Mouse (Mus musculus) heart, embryonic 16.5 days (tissue): Measurements from ENCODE around the gene Memo1. TPM values are rescaled to one million over a fixed set of nuclear protein-coding genes. Genes with fewer than 3 reads are reported as not detected.
A peak's percentile ranks its signal among the peaks of the same experiment; 100 is the strongest.
"Not testable (repeated sequence)": the region's sequence is repeated elsewhere in the genome, so short reads cannot be mapped to it uniquely, and the experiment has no call there.

Experiments
- ATAC-seq: fragments of 200-750 bp; cut with Nextera tagmentation; replicated peaks from 2 replicates; pipeline ENCODE4 v1.8.0; 2017; ENCODE audit warnings: moderate number of reproducible peaks; ENCODE audit not compliant: insufficient read depth, low FRiP score; ENCODE audit errors: extremely low read depth
- H3K27ac ChIP-seq: fragments of 300-500 bp; sonication (generic); 2 replicates; pipeline ENCODE4 v1.5.1; 2014; ENCODE audit warnings: mild to moderate bottlenecking, low read length, control low read depth, moderate library complexity
- H3K27me3 ChIP-seq: fragments of 300-500 bp; sonication (generic); 2 replicates; pipeline ENCODE4 v1.6.1; 2014; ENCODE audit warnings: low read length, mixed read lengths; ENCODE audit not compliant: control insufficient read depth, insufficient read depth
- H3K36me3 ChIP-seq: fragments of 300-500 bp; sonication (generic); 2 replicates; pipeline ENCODE4 v1.6.1; 2014; ENCODE audit not compliant: control insufficient read depth, insufficient read depth
- H3K4me1 ChIP-seq: fragments of 300-500 bp; sonication (generic); 2 replicates; pipeline ENCODE4 v1.6.1; 2014; ENCODE audit warnings: low read length, mixed read lengths; ENCODE audit not compliant: control insufficient read depth, insufficient read depth
- H3K4me2 ChIP-seq: fragments of 300-500 bp; sonication (generic); 2 replicates; pipeline ENCODE4 v1.6.1; 2014; ENCODE audit warnings: low read depth, mild to moderate bottlenecking, control low read depth, low read length
- H3K4me3 ChIP-seq: fragments of 300-500 bp; sonication (generic); 2 replicates; pipeline ENCODE4 v1.5.1; 2014; ENCODE audit warnings: mild to moderate bottlenecking, control low read depth, low read length
- H3K9ac ChIP-seq: fragments of 300-500 bp; sonication (generic); 2 replicates; pipeline ENCODE4 v1.6.1; 2014; ENCODE audit warnings: low read length, control low read depth
- H3K9me3 ChIP-seq: fragments of 300-500 bp; sonication (generic); replicated peaks from 2 replicates; pipeline ENCODE4 v1.6.1; 2016; ENCODE audit warnings: low read length; ENCODE audit not compliant: control insufficient read depth
- WGBS: fragments of 180-500 bp; shearing (Covaris S2); extraction: QIAGEN DNeasy Blood & Tissue Kit; methylation state at CpG from one replicate; pipeline ENCODE4 v1.1.7; 2014; 5-methylcytosine and 5-hydroxymethylcytosine counted together
- polyA plus RNA-seq: library from polyadenylated mRNA; unstranded; fragments of >200 nt; fragmentation: Nextera tagmentation; extraction: Ambion mirVana; gene quantifications from 2 replicates; pipeline ENCODE4 v1.2.1, GENCODE M21; 2015

Gene Memo1
- polyA plus RNA-seq, 1 experiment from 2014 or later = 72.2 TPM

DNA sequence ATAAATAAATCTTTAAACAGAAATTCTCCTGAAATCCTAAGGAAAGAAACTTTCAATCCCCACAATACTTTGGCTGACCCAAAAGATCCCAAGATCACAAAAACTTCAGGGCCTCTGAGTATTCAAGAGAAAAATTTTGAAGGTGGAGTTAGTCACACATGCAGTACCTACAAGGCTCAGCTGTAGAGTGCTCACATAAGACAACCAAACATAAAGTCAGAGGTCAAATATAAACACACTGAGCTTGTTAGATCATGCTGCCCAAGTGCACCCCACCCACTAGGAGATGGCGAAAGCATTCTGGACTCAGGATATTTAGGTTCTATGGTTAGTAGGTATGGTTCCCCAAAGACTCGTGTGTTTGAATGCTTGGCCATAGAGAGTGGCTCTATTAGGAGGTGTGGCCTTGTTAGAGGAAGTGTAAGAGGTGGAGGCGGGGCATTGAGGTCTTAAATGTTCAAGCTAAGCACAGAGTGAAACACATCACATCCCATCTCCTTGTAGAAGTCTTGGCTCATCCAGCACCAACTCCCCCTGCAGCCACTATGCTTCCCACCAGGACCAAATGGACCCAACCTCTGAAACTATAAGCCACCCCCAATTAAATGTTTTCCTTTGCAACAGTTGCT, 67.1 kb downstream of the Memo1 start:
- Histone ChIP-seq H3K4me2 (no peak overlapping the region), H3K36me3 (no peaks in the 10 kb centered on the region), H3K4me1 (no peaks in the 10 kb centered on the region), H3K27ac (no peak overlapping the region), H3K4me3 (no peak overlapping the region), H3K9me3 (no peaks in the 10 kb centered on the region), H3K9ac (no peak overlapping the region), H3K27me3 (no peaks in the 10 kb centered on the region)
- ATAC-seq = no peak
- WGBS = 89% methylated on average over 3 of the region's 3 CpGs

DNA sequence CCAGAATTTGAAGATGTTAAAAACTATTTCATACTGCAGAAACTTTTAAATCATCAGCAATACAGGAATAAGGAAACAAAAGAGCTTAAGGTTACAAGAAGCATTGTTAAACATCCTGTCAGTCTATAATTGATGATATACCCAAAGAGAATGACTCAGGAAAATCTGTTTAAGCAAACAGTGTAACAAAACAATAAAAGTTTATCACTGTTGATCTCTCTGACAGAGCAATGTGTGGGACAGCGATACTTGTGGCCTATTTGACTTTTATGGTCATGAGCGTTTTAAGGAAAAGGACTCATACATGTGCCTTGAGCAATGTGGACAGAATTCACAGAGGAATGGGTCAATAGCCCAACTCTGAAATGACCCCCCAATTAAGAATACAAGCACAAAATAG, 78.0 kb downstream of the Memo1 start:
- ATAC-seq = no peak
- WGBS = 74% methylated on average over 2 of the region's 2 CpGs

GRCm38 (mm10) chr17:74212831-74213524, 82.3 kb downstream of the Memo1 start:
- H3K9me3 ChIP-seq, H3K27me3 ChIP-seq, H3K4me1 ChIP-seq, H3K4me2 ChIP-seq, H3K9ac ChIP-seq, H3K4me3 ChIP-seq, ATAC-seq, H3K36me3 ChIP-seq, H3K27ac ChIP-seq: not testable (repeated sequence)
- WGBS = 87% methylated on average over 16 of the region's 16 CpGs

More for the DNA sequence above, 78.0 kb downstream of the Memo1 start:
- Histone ChIP-seq H3K9me3 (no peaks in the 10 kb centered on the region), H3K27me3 (no peaks in the 10 kb centered on the region), H3K9ac (no peak overlapping the region), H3K36me3 (peaks cover 4% of the 10 kb centered on the region; the same call in 1 of the 2 replicates), H3K4me3 (no peak overlapping the region), H3K4me2 (no peak overlapping the region), H3K4me1 (peaks cover 3% of the 10 kb centered on the region; the same call in 1 of the 2 replicates), H3K27ac (no peak overlapping the region)

DNA sequence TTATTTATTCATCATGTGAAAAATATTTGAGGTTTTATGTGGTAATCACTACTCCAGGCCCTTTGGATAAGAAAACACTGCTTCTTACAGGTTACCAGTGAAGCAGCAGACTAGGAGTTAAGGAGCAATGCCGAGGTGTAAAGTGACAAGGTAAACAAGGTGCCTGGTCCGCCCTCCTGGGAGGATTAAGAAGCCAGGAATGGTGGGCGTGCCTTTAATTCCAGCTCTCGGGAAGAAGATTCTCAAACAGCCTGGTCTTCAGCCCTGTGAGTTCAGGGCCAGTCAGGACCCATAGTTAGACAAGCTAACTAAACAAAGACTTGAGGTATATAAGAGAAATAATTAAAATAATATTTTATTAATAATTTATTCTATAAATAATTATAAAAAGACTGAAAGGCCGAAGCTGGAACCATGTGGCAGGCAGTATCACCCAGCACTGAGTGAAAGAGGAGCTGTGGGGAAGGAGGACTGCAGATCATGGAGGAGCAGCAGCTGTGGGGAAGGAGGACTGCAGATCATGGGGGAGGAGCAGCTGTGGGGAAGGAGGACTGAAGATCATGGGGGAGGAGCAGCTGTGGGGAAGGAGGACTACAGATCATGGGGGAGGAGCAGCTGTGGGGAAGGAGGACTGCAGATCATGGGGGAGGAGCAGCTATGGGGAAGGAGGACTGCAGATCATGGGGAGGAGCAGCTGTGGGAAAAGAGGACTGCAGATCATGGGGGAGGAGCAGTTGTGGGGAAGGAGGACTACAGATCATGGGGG, 86.0 kb downstream of the Memo1 start:
- 54% methylated on average over 5 of the region's 5 CpGs for WGBS
- Histone ChIP-seq H3K9ac (no peak overlapping the region), H3K9me3 (no peaks in the 10 kb centered on the region), H3K27me3 (no peaks in the 10 kb centered on the region), H3K27ac (no peak overlapping the region), H3K4me3 (no peak overlapping the region), H3K4me2 (no peak overlapping the region), H3K36me3 (peaks cover 4% of the 10 kb centered on the region; the same call in 1 of the 2 replicates), H3K4me1 (no peaks in the 10 kb centered on the region)
- no peak for ATAC-seq

GRCm38 (mm10) chr17:74195943-74196342, 99.4 kb downstream of the Memo1 start:
- Histone ChIP-seq H3K9ac (no peak overlapping the region), H3K27me3 (no peaks in the 10 kb centered on the region), H3K9me3 (no peaks in the 10 kb centered on the region), H3K4me3 (no peak overlapping the region), H3K27ac (peak overlapping the region; percentile 60), H3K4me2 (no peak overlapping the region), H3K36me3 (0 out of 2 replicates have a peak, but pooled peaks cover under 1% of the 10 kb centered on the region), H3K4me1 (peaks cover 8% of the 10 kb centered on the region)
- WGBS = 21% methylated on average over 2 of the region's 2 CpGs
- ATAC-seq = peak; percentile 77

DNA sequence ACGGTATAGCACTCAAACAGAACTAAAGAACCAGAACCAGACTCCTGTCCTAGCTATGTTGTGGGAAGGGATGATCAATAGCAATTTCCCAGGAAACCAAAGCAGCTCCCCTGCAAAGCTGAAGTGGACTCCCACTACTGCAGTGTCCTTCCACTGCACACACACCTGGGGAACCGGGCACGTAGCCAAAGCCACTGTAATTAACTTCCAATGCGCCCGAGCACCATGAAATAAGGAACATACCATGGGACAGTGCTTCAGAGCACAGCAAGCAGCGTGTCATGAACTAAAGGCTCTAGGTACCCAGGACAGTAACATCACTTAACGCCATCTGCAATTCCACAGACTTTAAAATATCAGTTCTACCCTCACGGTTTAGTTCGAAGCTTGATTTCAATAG, 100.6 kb downstream of the Memo1 start:
- Histone ChIP-seq H3K4me2 (no peak overlapping the region), H3K9ac (no peak overlapping the region), H3K4me1 (peaks cover 8% of the 10 kb centered on the region), H3K27ac (no peak overlapping the region), H3K36me3 (no peaks in the 10 kb centered on the region), H3K4me3 (no peak overlapping the region), H3K27me3 (no peaks in the 10 kb centered on the region), H3K9me3 (no peaks in the 10 kb centered on the region)
- no peak for ATAC-seq
- WGBS = 70% methylated on average over 9 of the region's 9 CpGs

- Histone ChIP-seq H3K4me1 (peaks cover 8% of the 10 kb centered on the region), H3K36me3 (no peaks in the 10 kb centered on the region), H3K9me3 (no peaks in the 10 kb centered on the region), H3K9ac (no peak overlapping the region), H3K4me2 (no peak overlapping the region), H3K27me3 (no peaks in the 10 kb centered on the region), H3K4me3 (no peak overlapping the region), H3K27ac (no peak overlapping the region)
- WGBS = 78% methylated on average over 1 of the region's 1 CpGs
- no peak for ATAC-seq
These were observed 101.9 kb downstream of the Memo1 start for GRCm38 (mm10) chr17:74193463-74193862.

DNA sequence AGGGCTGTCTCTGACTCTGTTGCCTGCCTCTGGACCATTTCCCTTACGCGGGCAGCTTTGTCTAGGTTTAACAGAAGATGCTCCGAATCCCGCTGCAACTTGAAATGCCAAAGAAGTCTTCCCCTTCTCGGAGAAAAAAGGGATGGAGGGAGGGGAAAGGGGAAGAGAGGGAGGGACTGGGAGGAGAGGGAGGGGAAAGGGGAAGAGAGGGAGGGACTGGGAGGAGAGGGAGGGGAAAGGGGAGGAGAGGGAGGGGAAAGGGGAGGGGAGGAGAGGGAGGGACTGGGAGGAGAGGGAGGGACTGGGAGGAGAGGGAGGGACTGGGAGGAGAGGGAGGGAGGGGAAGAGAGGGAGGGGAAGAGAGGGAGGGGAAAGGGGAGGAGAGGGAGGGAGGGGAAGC, 103.9 kb downstream of the Memo1 start:
- Histone ChIP-seq H3K4me2 (no peak overlapping the region), H3K4me3 (no peak overlapping the region), H3K36me3 (no peaks in the 10 kb centered on the region), H3K4me1 (peaks cover 7% of the 10 kb centered on the region), H3K27ac (no peak overlapping the region), H3K9me3 (no peaks in the 10 kb centered on the region), H3K9ac (no peak overlapping the region), H3K27me3 (no peaks in the 10 kb centered on the region)
- 80% methylated on average over 5 of the region's 5 CpGs for WGBS
- ATAC-seq = no peak

- Histone ChIP-seq H3K9me3 (no peaks in the 10 kb centered on the region), H3K4me1 (no peaks in the 10 kb centered on the region), H3K36me3 (no peaks in the 10 kb centered on the region), H3K27ac (no peak overlapping the region), H3K27me3 (no peaks in the 10 kb centered on the region), H3K9ac (no peak overlapping the region), H3K4me2 (no peak overlapping the region), H3K4me3 (no peak overlapping the region)
- WGBS = 58% methylated on average over 5 of the region's 5 CpGs
- no peak for ATAC-seq
These were observed 109.1 kb downstream of the Memo1 start for GRCm38 (mm10) chr17:74186197-74186596.
